In the genomic region with DNA sequence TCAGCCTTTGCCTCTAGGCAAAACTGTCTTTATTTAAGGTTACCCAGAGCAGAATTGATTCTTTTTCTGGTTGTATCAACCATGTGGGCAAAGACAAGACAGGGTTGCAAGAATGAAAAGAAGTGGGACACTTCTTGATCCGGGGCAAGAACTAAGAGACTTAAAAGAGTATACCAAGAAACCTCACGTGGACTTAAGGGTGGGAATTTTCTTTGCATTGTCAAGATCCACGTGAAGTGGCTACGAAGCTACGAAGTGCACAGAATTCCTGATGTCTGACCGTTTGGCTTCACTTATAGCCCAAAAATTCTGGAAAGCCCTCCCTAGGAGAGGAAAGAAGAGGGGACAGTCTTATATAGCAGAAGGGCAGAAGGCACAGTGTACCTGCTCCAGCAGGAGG, we compare ENCODE assay signal across 9 mouse cellular contexts. TPM values are rescaled to one million over a fixed set of nuclear protein-coding genes. Genes with fewer than 3 reads are reported as not detected.
DNase-seq lines count a peak whose midpoint lies in the region; ATAC-seq and TF ChIP-seq lines count a peak whose summit lies in the region.
"Had no signal": no experiment of that assay in that cellular context is flagged by ENCODE, and none has a peak within 500 bp of the region (broad histone marks: within the 10 kb centered on the region; RNA-seq: fewer than 3 reads in every experiment).

No protein-coding gene starts in this region.

- no peak for DNase-seq in neural tube, embryonic 11.5 days (ENCODE audit: low spot score)
- DNase-seq in neural tube, embryonic 10.5 days (ENCODE audit: extremely low spot score, low spot score) = no peak
- no peak for DNase-seq in liver, postnatal 0 days
- no peak for DNase-seq in urinary bladder, postnatal 36 days (ENCODE audit: low spot score in 2 of 2)
- DNase-seq in layer of hippocampus, adult 11-12 months (ENCODE audit: low spot score) = no peak
- DNase-seq in right cerebral cortex, postnatal 36 days (ENCODE audit: low spot score in 2 of 2) = no peak
- DNase-seq: thymus, postnatal 14 days had no signal

- no peak for TF ChIP-seq EP300 in liver, postnatal 0 days (IDR thresholded peaks at IDR 0.05; ENCODE audit: low read depth)

- WGBS in neural tube, embryonic 11.5 days = 25% methylated on average over 6 of the region's 6 CpGs
- 44% methylated on average over 6 of the region's 6 CpGs for WGBS in liver, postnatal 0 days (ENCODE audit: insufficient replicate concordance)

- peaks cover 44% of the 10 kb centered on the region for H3K27me3 ChIP-seq in erythroblast, embryonic 14.5 days (ENCODE audit: control insufficient read depth)
- peaks cover 27% of the 10 kb centered on the region for H3K27me3 ChIP-seq in neural tube, embryonic 11.5 days (ENCODE audit: control insufficient read depth, insufficient read depth, low read length)
- H3K27me3 ChIP-seq in liver, postnatal 0 days (ENCODE audit: insufficient read depth, low read length) = no peaks in the 10 kb centered on the region; the same call in 1 of the 2 replicates

- no peak for ATAC-seq in erythroblast, adult 5-6 weeks (replicated peaks; ENCODE audit: low FRiP score, poor library complexity, severe bottlenecking)
- no peak for ATAC-seq in neural tube, embryonic 11.5 days (ENCODE audit: insufficient read depth, low FRiP score, low TSS enrichment)
- no peak for ATAC-seq in liver, postnatal 0 days

- H3K9ac ChIP-seq in neural tube, embryonic 11.5 days (ENCODE audit: low read length) = peak overlapping the region; percentile 49
- peak overlapping the region; percentile 60 for H3K9ac ChIP-seq in liver, postnatal 0 days (replicated peaks)

- peak overlapping the region; percentile 85 for H3K27ac ChIP-seq in neural tube, embryonic 11.5 days (ENCODE audit: low read depth, low read length)
- H3K27ac ChIP-seq in liver, postnatal 0 days (ENCODE audit: low read depth) = peak overlapping the region; percentile 83

- peak overlapping the region; percentile 30 for H3K4me2 ChIP-seq in neural tube, embryonic 11.5 days (ENCODE audit: low read depth)
- H3K4me2 ChIP-seq in liver, postnatal 0 days (ENCODE audit: low read depth, low read length) = peak overlapping the region; percentile 63

- no peaks in the 10 kb centered on the region for H3K9me3 ChIP-seq in erythroblast, embryonic 14.5 days (ENCODE audit: control insufficient read depth, low read length)
- no peaks in the 10 kb centered on the region for H3K9me3 ChIP-seq in neural tube, embryonic 11.5 days (ENCODE audit: control insufficient read depth, low read length)
- H3K9me3 ChIP-seq in liver, postnatal 0 days (ENCODE audit: low read length) = no peaks in the 10 kb centered on the region

- peak overlapping the region; percentile 42 for H3K4me3 ChIP-seq in erythroblast, embryonic 14.5 days (replicated peaks)
- H3K4me3 ChIP-seq in neural tube, embryonic 11.5 days (ENCODE audit: low read depth, low read length) = peak overlapping the region; percentile 10; the same call in 1 of the 2 replicates
- H3K4me3 ChIP-seq in liver, postnatal 0 days (ENCODE audit: low read depth, low read length) = peak overlapping the region; percentile 41

- no peaks in the 10 kb centered on the region for H3K4me1 ChIP-seq in erythroblast, embryonic 14.5 days (ENCODE audit: control insufficient read depth)
- H3K4me1 ChIP-seq in neural tube, embryonic 11.5 days (ENCODE audit: control insufficient read depth, insufficient read depth, low read length) = peaks cover 22% of the 10 kb centered on the region
- peaks cover 29% of the 10 kb centered on the region for H3K4me1 ChIP-seq in liver, postnatal 0 days (ENCODE audit: insufficient read depth)

- H3K36me3 ChIP-seq in erythroblast, embryonic 14.5 days (ENCODE audit: control insufficient read depth) = no peaks in the 10 kb centered on the region
- no peaks in the 10 kb centered on the region for H3K36me3 ChIP-seq in neural tube, embryonic 11.5 days (ENCODE audit: control insufficient read depth, insufficient read depth, low read length)
- no peaks in the 10 kb centered on the region for H3K36me3 ChIP-seq in liver, postnatal 0 days (replicated peaks; ENCODE audit: insufficient read depth, low read length)

- TF ChIP-seq CTCF in liver, postnatal 0 days (IDR thresholded peaks at IDR 0.05; ENCODE audit: low read depth) = no peak

RNA-seq across cellular contexts. Expression of gene Pipox, which starts 0.6 kb away (rescaled TPM):
- not detected in 2 replicates for polyA plus RNA-seq in erythroblast, embryonic 14.5 days (2012)
- total RNA-seq in erythroblast, adult 5-6 weeks (2015; ENCODE audit: low replicate concordance) = not detected in 2 replicates
- total RNA-seq in erythroblast, adult 5-6 weeks (2017; ENCODE audit: low replicate concordance) = not detected in 2 replicates
- polyA plus RNA-seq in neural tube, embryonic 11.5 days (2014; fragmentation: Nextera tagmentation; extraction: Ambion mirVana) = 2.6 and 4.0 TPM in 2 replicates
- 48.9 and 53.4 TPM in 2 replicates for polyA plus RNA-seq in liver, postnatal 0 days (2015; fragmentation: Nextera tagmentation; extraction: Ambion mirVana)

RNA-seq across cellular contexts. Expression of gene Sez6, which starts 37.3 kb away (rescaled TPM):
- polyA plus RNA-seq in erythroblast, embryonic 14.5 days (2012) = 0.02 TPM in 1 of 2 replicates, not detected in the other
- total RNA-seq in erythroblast, adult 5-6 weeks (2015; ENCODE audit: low replicate concordance) = not detected in 2 replicates
- not detected in 2 replicates for total RNA-seq in erythroblast, adult 5-6 weeks (2017; ENCODE audit: low replicate concordance)
- polyA plus RNA-seq in neural tube, embryonic 11.5 days (2014; fragmentation: Nextera tagmentation; extraction: Ambion mirVana) = 12.4 and 13.8 TPM in 2 replicates
- not detected in 2 replicates for polyA plus RNA-seq in liver, postnatal 0 days (2015; fragmentation: Nextera tagmentation; extraction: Ambion mirVana)

Comparison
In these comparisons a context has a peak if more than half of its experiments do, and no peak if none do; other contexts are left out.
1. RNA of gene Sez6, which starts 37.3 kb away (polyA plus RNA-seq): 12.4 to 13.8 TPM in neural tube, embryonic 11.5 days; 0.02 TPM in erythroblast, embryonic 14.5 days and not detected in liver, postnatal 0 days; every median in the first group is over 10 times any median in the second.
2. Peak in every context shown above with its lines, with median percentiles within 50 percentile points of each other: H3K4me3 ChIP-seq.